Mouse (Mus musculus) ovary, adult 2 months (tissue): Measurements from ENCODE around the gene Spata31d1d. TPM values are rescaled to one million over a fixed set of nuclear protein-coding genes. Genes with fewer than 3 reads are reported as not detected.

ENCODE experiments used
- polyA plus RNA-seq: library from polyadenylated mRNA; depleted of rRNA; stranded (reverse); fragments of >200 nt; gene quantifications from 2 replicates; pipeline ENCODE4 v1.2.3, GENCODE M21; 2012; rRNA removed

Spata31d1d gene
- not detected in 2 replicates for polyA plus RNA-seq

GRCm38 (mm10) chr13:59731652-59732051 is at the start of gene Spata31d1d:
Spata31d1d (minus strand) TSS chr13:59731752.

DNA sequence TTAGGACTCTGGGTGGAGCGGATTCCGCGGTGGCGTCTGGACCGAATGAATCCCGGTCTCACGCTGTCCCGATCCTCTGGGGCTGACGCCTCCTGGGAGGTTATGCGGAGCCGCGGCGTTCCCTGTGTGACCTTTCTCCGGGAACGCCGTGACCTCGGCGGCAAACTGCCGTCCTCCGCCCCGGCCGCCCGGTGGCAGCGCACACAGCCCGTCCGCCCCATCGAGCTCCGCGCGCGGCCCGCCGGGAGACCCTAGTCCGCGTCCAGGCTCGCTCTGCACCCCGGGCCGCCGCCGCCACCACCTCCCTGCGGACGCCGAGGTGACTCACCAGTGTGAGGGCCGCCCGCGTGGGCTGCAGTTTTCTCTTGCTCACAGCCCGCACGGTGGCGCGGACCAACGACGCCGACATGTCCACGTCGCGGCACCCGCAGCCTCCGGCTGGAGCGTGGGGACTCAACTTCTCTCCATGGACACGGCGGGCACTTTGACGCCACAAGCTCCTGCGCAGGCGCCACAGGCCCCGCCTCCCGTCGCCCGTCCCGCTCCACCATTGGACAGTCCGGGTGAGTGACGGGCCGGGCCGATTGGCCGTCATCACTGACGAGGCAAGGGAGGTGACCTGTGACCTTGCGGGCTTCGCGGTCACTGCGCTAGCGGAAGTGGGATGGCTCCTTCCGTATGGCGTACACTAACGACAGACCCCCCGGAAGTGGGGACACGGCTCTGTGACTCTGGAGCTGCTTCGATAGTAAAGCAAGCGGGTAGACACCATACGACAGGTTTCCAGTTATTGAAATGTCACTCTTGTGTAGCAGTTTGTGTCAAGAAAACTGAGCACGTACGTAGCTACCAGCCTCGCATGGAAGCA is 38.0 kb upstream of the Spata31d1d start, which contains the start of gene Isca1:
TSS of gene Isca1 (minus strand) at position 515 of the 868 bp plus-strand sequence.

DNA sequence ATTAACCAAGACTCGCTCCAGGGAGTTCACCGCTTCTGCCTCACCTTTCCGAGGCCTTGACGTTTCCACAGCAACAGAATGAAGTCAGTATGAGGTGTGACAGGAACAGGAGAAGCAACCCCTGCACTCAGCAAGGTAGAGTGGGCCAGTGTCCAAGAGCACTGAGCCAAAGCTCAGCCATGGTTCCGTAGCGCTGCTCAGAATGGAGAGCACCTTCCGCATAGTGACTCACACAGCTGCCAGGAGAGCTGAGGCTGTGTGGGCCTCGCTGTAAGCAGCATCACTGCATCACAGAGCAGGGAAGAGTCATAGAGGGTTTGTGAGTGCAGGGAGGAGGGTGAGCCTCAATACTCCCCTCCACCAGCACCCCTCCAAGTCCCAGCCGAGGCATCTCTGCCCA is 15.2 kb upstream of the Spata31d1d start, which contains the start of gene 1700014D04Rik:
TSS of gene 1700014D04Rik (minus strand) at position 42 of the 400 bp plus-strand sequence.

GRCm38 (mm10) chr13:59711984-59712383 is 19.6 kb downstream of the Spata31d1d start, which contains the start of gene Spata31d1b:
Spata31d1b (plus strand) TSS chr13:59712284.

DNA sequence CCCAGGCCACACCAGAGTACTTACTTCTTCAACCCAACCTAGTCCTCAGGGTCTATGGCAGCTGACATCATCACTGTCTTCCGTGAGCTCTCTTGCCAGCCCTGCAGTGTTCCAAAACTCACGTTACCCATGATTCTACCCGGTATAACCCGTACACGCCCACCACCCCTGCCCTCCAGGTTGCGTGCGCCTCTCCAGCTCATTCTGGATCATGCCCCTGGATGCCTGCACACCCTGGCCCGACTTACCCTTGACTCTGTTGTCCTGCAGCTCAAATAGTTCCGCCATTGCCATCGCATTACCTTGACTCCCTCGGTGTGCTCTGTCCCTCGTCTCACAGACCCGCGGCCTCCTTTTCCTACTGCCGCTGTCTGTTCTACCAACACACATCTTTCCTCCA is 21.3 kb downstream of the Spata31d1d start, which contains the start of gene Spata31d1a:
TSS of gene Spata31d1a (minus strand) at position 101 of the 400 bp plus-strand sequence.

DNA sequence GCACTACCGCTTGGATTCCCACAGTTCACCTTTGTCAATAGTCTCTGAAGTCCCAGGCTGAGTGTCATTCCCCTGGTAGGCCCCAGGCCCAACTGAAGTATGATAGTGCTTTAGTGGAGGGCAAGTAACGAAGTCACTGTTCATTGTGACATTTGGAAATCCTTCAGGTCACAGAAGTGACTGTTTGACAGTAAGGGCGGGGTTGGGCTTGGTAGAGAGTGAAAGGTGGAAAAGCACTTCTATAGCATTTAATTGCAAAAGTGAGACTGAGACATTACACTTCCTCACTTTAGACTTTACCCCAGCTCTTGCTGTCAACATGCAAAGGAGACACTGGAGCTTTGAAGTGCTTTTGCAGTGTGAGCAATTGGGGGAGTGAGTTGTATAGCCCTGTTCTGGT is 37.5 kb downstream of the Spata31d1d start, which contains the start of gene 4921517D22Rik:
TSS of gene 4921517D22Rik (minus strand) at position 101 of the 400 bp plus-strand sequence.

Other genes starting within 250 kb of the Spata31d1d start
- 5.7 and 7.1 TPM in 2 replicates for gene Agtpbp1, start 146.5 kb downstream of the Spata31d1d start, polyA plus RNA-seq
- gene Naa35, start 146.5 kb downstream of the Spata31d1d start, polyA plus RNA-seq: 41.9 and 50.2 TPM in 2 replicates
- gene Golm1, start 55.9 kb downstream of the Spata31d1d start, polyA plus RNA-seq: 6.2 TPM in 2 replicates
- not detected in 2 replicates for gene 4921517D22Rik, start 37.6 kb downstream of the Spata31d1d start, polyA plus RNA-seq
- gene Spata31d1a, start 21.4 kb downstream of the Spata31d1d start, polyA plus RNA-seq: not detected in 2 replicates
- not detected in 2 replicates for gene Spata31d1b, start 19.5 kb downstream of the Spata31d1d start, polyA plus RNA-seq
- 0.03 and 0.07 TPM in 2 replicates for gene 1700014D04Rik, start 15.0 kb upstream of the Spata31d1d start, polyA plus RNA-seq
- 67.5 and 71.2 TPM in 2 replicates for gene Isca1, start 38.1 kb upstream of the Spata31d1d start, polyA plus RNA-seq
- gene Gm49354, start 50.5 kb upstream of the Spata31d1d start, polyA plus RNA-seq: not detected in 2 replicates
- gene Tut7, start 91.4 kb upstream of the Spata31d1d start, polyA plus RNA-seq: 15.9 and 19.5 TPM in 2 replicates